Mouse (Mus musculus) gastrocnemius, postnatal 25 days (tissue): ENCODE results near the gene Tecpr1. TPM values are rescaled to one million over a fixed set of nuclear protein-coding genes. Genes with fewer than 3 reads are reported as not detected.

ENCODE experiments used
- DNase-seq: peaks from one replicate; pipeline ENCODE4 v3.0.0; 2022
- total RNA-seq, 2 experiments: library from RNA; stranded (reverse); gene quantifications; 1 replicate in 1 of 2; 2 replicates in 1 of 2; pipeline ENCODE4 v1.2.3; 2021

The Tecpr1 gene
- total RNA-seq, 2 experiments from 2014 or later, result 14.4 to 15.3 TPM

GRCm38 (mm10) chr5:144251876-144252577 lies 28.6 kb upstream of the Tecpr1 start:
- DNase-seq, result no peak

- DNase-seq, result no peak
Measured at GRCm38 (mm10) chr5:144249871-144250270, 26.5 kb upstream of the Tecpr1 start.

- DNase-seq, result no peak
Measured at GRCm38 (mm10) chr5:144247906-144248585, 24.6 kb upstream of the Tecpr1 start.

GRCm38 (mm10) chr5:144247307-144247706 lies 23.9 kb upstream of the Tecpr1 start:
- no peak for DNase-seq

GRCm38 (mm10) chr5:144246669-144247068 lies 23.3 kb upstream of the Tecpr1 start:
- DNase-seq, result no peak

GRCm38 (mm10) chr5:144245592-144245991 lies 22.2 kb upstream of the Tecpr1 start:
- DNase-seq, result no peak

- DNase-seq, result no peak
Measured at GRCm38 (mm10) chr5:144243901-144244487, 20.6 kb upstream of the Tecpr1 start, which contains the start of gene Bri3. Bri3 (plus strand) TSS chr5:144244437.

- DNase-seq, result no peak
Measured at GRCm38 (mm10) chr5:144238969-144239368, 15.6 kb upstream of the Tecpr1 start.

GRCm38 (mm10) chr5:144234714-144235113 lies 11.3 kb upstream of the Tecpr1 start:
- no peak for DNase-seq

GRCm38 (mm10) chr5:144234222-144234621 lies 10.8 kb upstream of the Tecpr1 start:
- no peak for DNase-seq

- no peak for DNase-seq
Measured at GRCm38 (mm10) chr5:144232531-144232930, 9.1 kb upstream of the Tecpr1 start.

GRCm38 (mm10) chr5:144231410-144231809 lies 8.0 kb upstream of the Tecpr1 start:
- DNase-seq, result no peak

- no peak for DNase-seq
Measured at GRCm38 (mm10) chr5:144230216-144230615, 6.8 kb upstream of the Tecpr1 start.

- DNase-seq, result no peak
Measured at GRCm38 (mm10) chr5:144226220-144226619, 2.8 kb upstream of the Tecpr1 start.

- DNase-seq, result no peak
Measured at GRCm38 (mm10) chr5:144223899-144224816, 743 bp upstream of the Tecpr1 start.

- DNase-seq, result peak; percentile 49
Measured at GRCm38 (mm10) chr5:144222811-144223502, 458 bp downstream of the Tecpr1 start.

- no peak for DNase-seq
Measured at GRCm38 (mm10) chr5:144221305-144221704, 2.1 kb downstream of the Tecpr1 start.

GRCm38 (mm10) chr5:144219936-144220335 lies 3.5 kb downstream of the Tecpr1 start:
- DNase-seq, result no peak

GRCm38 (mm10) chr5:144219306-144219705 lies 4.1 kb downstream of the Tecpr1 start:
- no peak for DNase-seq

- DNase-seq, result no peak
Measured at GRCm38 (mm10) chr5:144218061-144218460, 5.4 kb downstream of the Tecpr1 start.

- no peak for DNase-seq
Measured at GRCm38 (mm10) chr5:144215992-144216391, 7.4 kb downstream of the Tecpr1 start.

GRCm38 (mm10) chr5:144214453-144214852 lies 9.0 kb downstream of the Tecpr1 start:
- no peak for DNase-seq
